ENCODE assay signal across 8 mouse cellular contexts in genomic region chr12:32926331-32927172, GRCm38 (mm10). TPM values are rescaled to one million over a fixed set of nuclear protein-coding genes. Genes with fewer than 3 reads are reported as not detected.
A peak's percentile ranks its signal among the peaks of the same experiment; 100 is the strongest.
DNase-seq lines count a peak whose midpoint lies in the region; ATAC-seq and TF ChIP-seq lines count a peak whose summit lies in the region.

No protein-coding gene starts in this region.

- no peak for TF ChIP-seq CTCF in lung, adult 2 months (IDR thresholded peaks at IDR 0.05; ENCODE audit: insufficient read depth, low read length)
- no peak for TF ChIP-seq CTCF in cortical plate, adult 2 months (IDR thresholded peaks at IDR 0.05; ENCODE audit: extremely low read depth, insufficient read depth, low read length)

- H3K4me3 ChIP-seq in lung, embryonic 16.5 days (ENCODE audit: low read length), result no peak overlapping the region
- no peak overlapping the region for H3K4me3 ChIP-seq in lung, adult 2 months (replicated peaks; ENCODE audit: extremely low read depth, low read depth, low read length)
- no peak overlapping the region for H3K4me3 ChIP-seq in cortical plate, adult 2 months (ENCODE audit: insufficient read depth, low read length)
- H3K4me3 ChIP-seq in heart, embryonic 13.5 days, result no peak overlapping the region
- no peak overlapping the region for H3K4me3 ChIP-seq in neural tube, embryonic 15.5 days (replicated peaks)

- H3K36me3 ChIP-seq in lung, embryonic 16.5 days (ENCODE audit: control insufficient read depth, insufficient read depth, low read length), result no peaks in the 10 kb centered on the region
- no peaks in the 10 kb centered on the region for H3K36me3 ChIP-seq in heart, embryonic 13.5 days
- no peaks in the 10 kb centered on the region for H3K36me3 ChIP-seq in neural tube, embryonic 15.5 days

- no peak for TF ChIP-seq POLR2A in lung, adult 2 months (IDR thresholded peaks at IDR 0.05; ENCODE audit: borderline replicate concordance, extremely low read depth, low read depth, low read length)
- no peak for TF ChIP-seq POLR2A in cortical plate, adult 2 months (IDR thresholded peaks at IDR 0.05; ENCODE audit: extremely low read depth, insufficient read depth, low read length)

- peaks cover 7% of the 10 kb centered on the region for H3K4me1 ChIP-seq in lung, embryonic 16.5 days (replicated peaks; ENCODE audit: control insufficient read depth, insufficient read depth, low read length)
- no peaks in the 10 kb centered on the region for H3K4me1 ChIP-seq in lung, adult 2 months (ENCODE audit: control insufficient read depth, insufficient read depth, low read length)
- H3K4me1 ChIP-seq in cortical plate, adult 2 months (ENCODE audit: control insufficient read depth, insufficient read depth, low read length), result peaks cover 3% of the 10 kb centered on the region
- peaks cover 15% of the 10 kb centered on the region for H3K4me1 ChIP-seq in heart, embryonic 13.5 days
- H3K4me1 ChIP-seq in neural tube, embryonic 15.5 days, result peaks cover 14% of the 10 kb centered on the region

- H3K27me3 ChIP-seq in lung, embryonic 16.5 days (ENCODE audit: control insufficient read depth, insufficient read depth, low read depth, low read length), result no peaks in the 10 kb centered on the region
- peaks cover 6% of the 10 kb centered on the region; the same call in 1 of the 2 replicates for H3K27me3 ChIP-seq in heart, embryonic 13.5 days (replicated peaks)
- no peaks in the 10 kb centered on the region for H3K27me3 ChIP-seq in neural tube, embryonic 15.5 days (replicated peaks)

- H3K27ac ChIP-seq in lung, embryonic 16.5 days (ENCODE audit: low read length), result no peak overlapping the region
- peak overlapping the region; percentile 60 for H3K27ac ChIP-seq in cortical plate, adult 2 months (ENCODE audit: insufficient read depth, low read length)
- peak overlapping the region; percentile 78 for H3K27ac ChIP-seq in heart, embryonic 13.5 days (replicated peaks)
- H3K27ac ChIP-seq in neural tube, embryonic 15.5 days (replicated peaks), result peak overlapping the region; percentile 58

- 57% methylated on average over 18 of the region's 18 CpGs for WGBS in lung, embryonic 16.5 days
- WGBS in lung, adult 2 months, result 67% methylated on average over 18 of the region's 18 CpGs
- 53% methylated on average over 18 of the region's 18 CpGs for WGBS in heart, embryonic 13.5 days
- 43% methylated on average over 18 of the region's 18 CpGs for WGBS in neural tube, embryonic 15.5 days

- H3K9me3 ChIP-seq in lung, embryonic 16.5 days (ENCODE audit: control insufficient read depth, low read length), result no peaks in the 10 kb centered on the region; the same call in 1 of the 2 replicates
- no peaks in the 10 kb centered on the region for H3K9me3 ChIP-seq in heart, embryonic 13.5 days
- no peaks in the 10 kb centered on the region for H3K9me3 ChIP-seq in neural tube, embryonic 15.5 days (replicated peaks)

- no peak for DNase-seq in lung, adult 2 months
- DNase-seq in left cerebral cortex, adult 11 months (ENCODE audit: low spot score), result peak; percentile 55
- DNase-seq in urinary bladder, postnatal 10 days (ENCODE audit: low spot score), result no peak
- DNase-seq in spleen, postnatal 36 days (ENCODE audit: low spot score in 2 of 2), result no peak

- H3K9ac ChIP-seq in lung, embryonic 16.5 days (ENCODE audit: low read length), result no peak overlapping the region
- peak overlapping the region; percentile 3; the same call in 1 of the 2 replicates for H3K9ac ChIP-seq in heart, embryonic 13.5 days
- H3K9ac ChIP-seq in neural tube, embryonic 15.5 days (replicated peaks), result no peak overlapping the region

- ATAC-seq in lung, embryonic 16.5 days (ENCODE audit: low read depth), result peak; percentile 49
- ATAC-seq in heart, embryonic 13.5 days (ENCODE audit: extremely low read depth, insufficient number of reproducible peaks, low FRiP score, low TSS enrichment), result no peak; the same call in 1 of the 2 replicates
- ATAC-seq in neural tube, embryonic 15.5 days (ENCODE audit: low FRiP score), result peak; percentile 81

- H3K4me2 ChIP-seq in lung, embryonic 16.5 days (ENCODE audit: low read depth, low read length), result no peak overlapping the region
- peak overlapping the region; percentile 24 for H3K4me2 ChIP-seq in heart, embryonic 13.5 days
- peak overlapping the region; percentile 24 for H3K4me2 ChIP-seq in neural tube, embryonic 15.5 days

RNA-seq across cellular contexts. Expression of gene Sypl, which starts 27.1 kb away (rescaled TPM):
- polyA plus RNA-seq in lung, embryonic 16.5 days (2015; fragmentation: Nextera tagmentation; extraction: Ambion mirVana), result 181 and 182 TPM in 2 replicates
- 73.2 and 121 TPM in 2 replicates for polyA plus RNA-seq in lung, adult 2 months (2012; rRNA removed)
- polyA plus RNA-seq in cortical plate, adult 2 months (2012; rRNA removed), result 44.7 and 48.2 TPM in 2 replicates
- polyA plus RNA-seq in heart, embryonic 13.5 days (2015; fragmentation: Nextera tagmentation; extraction: Ambion mirVana), result 79.8 and 94.2 TPM in 2 replicates
- 39.2 and 57.1 TPM in 2 replicates for polyA plus RNA-seq in neural tube, embryonic 15.5 days (2015; fragmentation: Nextera tagmentation; extraction: Ambion mirVana)
